Mouse (Mus musculus): Measurements from ENCODE around the gene Gfod1. TPM values are rescaled to one million over a fixed set of nuclear protein-coding genes. Genes with fewer than 3 reads are reported as not detected.

Gfod1 gene
- total RNA-seq, 1 experiment from 2014 or later: 20.8 TPM

DNA sequence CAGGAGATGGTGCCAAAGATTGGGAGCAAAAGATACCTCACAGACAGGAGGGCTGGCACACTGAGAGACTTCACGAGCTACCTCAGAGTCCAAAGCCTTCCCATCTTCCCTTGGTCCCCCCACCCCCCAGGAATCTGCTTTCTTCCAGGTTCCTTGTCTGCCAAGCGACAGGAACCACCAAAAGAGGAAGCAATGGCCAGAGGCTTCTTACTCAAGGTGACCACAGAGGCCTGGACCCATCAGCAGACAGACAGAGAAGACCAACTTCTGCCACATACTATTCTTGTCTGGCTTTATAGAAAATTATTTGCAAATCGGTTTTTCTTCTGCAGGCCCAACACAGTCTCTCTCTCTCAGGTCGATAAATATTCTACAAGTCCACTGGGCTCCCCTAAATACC is 86.3 kb downstream of the Gfod1 start:
- peak; percentile 60; the same call in 1 of the 2 replicates for ATAC-seq (replicated peaks; ENCODE audit: insufficient number of reproducible peaks, low FRiP score, low TSS enrichment, poor library complexity, severe bottlenecking)

DNA sequence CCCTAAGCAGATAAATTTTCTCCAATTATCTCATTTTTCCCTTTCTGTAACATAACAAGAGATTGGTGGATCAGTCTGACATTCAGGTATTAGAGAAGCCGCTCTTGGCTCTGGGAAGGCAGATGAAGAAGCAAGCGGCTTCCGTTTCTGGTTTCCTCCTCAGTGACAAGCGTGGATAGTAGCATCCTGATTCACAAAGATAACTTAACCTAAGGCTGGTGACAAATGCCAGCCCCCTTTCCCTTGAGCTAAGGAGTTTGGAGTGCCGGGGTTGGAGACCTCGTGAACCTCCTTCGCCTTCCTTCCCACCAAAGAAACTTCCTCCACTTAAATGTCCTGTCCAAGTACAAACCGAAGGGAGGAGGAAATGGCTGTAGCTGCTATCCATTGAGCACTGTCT is 86.9 kb downstream of the Gfod1 start:
- ATAC-seq (replicated peaks; ENCODE audit: insufficient number of reproducible peaks, low FRiP score, low TSS enrichment, poor library complexity, severe bottlenecking): no peak

DNA sequence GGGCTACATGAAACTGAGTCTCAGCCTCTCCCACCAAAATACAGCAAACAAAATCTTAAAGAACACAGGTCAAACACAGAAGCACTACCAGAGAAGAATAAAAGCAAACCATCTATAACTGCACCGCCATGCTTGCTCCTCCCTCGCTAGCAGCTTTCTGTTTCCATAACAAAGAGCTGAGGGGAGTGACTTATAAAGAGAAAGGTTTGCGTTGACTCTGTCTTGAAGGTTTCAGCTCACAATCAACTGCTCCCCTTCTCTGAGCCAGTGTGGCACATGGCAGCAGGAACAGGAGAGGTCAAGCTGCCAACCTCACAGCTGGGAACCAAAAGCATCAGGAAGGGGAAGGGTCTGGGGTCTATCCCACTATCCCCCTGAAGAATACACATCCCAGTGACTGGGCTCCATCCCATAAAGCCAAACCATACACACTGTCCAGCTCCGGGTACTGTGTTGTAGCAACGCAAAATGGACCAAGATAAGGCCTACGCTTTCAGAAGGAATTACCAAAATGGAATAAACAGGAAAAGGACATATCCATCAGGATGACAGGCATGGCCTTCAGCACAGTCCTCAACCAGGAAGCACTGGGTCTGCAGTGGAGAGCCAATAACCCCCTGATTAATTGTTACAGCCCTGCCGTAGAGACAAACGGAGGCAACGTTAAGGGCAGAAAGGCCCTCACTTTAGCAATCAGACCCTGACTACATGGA is 87.8 kb downstream of the Gfod1 start:
- ATAC-seq (replicated peaks; ENCODE audit: insufficient number of reproducible peaks, low FRiP score, low TSS enrichment, poor library complexity, severe bottlenecking): no peak

GRCm38 (mm10) chr13:43215144-43215993 is 88.6 kb downstream of the Gfod1 start:
- no peak for ATAC-seq (replicated peaks; ENCODE audit: insufficient number of reproducible peaks, low FRiP score, low TSS enrichment, poor library complexity, severe bottlenecking)

DNA sequence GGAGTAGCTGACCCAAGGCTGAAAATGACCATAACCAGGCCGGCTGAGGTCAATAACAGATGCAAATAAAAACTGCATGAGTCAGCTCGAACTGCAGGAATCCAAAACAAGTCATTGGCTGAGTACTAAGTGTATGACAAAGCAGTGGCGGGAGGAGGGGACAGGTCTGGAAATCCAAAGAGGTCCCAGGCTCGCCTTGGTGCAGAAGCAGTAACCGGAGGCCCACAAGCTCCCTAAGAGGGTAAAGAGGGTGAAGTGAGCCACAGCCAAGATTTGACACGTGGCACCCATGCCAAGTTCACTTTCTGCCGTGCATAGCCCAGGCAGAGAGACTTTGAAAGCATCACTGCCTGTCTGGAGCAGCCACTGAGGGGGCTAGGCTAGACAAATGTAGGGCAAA is 91.6 kb downstream of the Gfod1 start:
- ATAC-seq (replicated peaks; ENCODE audit: insufficient number of reproducible peaks, low FRiP score, low TSS enrichment, poor library complexity, severe bottlenecking): no peak

GRCm38 (mm10) chr13:43210956-43211355 is 93.0 kb downstream of the Gfod1 start:
- no peak for ATAC-seq (replicated peaks; ENCODE audit: insufficient number of reproducible peaks, low FRiP score, low TSS enrichment, poor library complexity, severe bottlenecking)

- ATAC-seq (replicated peaks; ENCODE audit: insufficient number of reproducible peaks, low FRiP score, low TSS enrichment, poor library complexity, severe bottlenecking): peak; percentile 70
These were observed 94.4 kb downstream of the Gfod1 start for GRCm38 (mm10) chr13:43209560-43209959.

- ATAC-seq (replicated peaks; ENCODE audit: insufficient number of reproducible peaks, low FRiP score, low TSS enrichment, poor library complexity, severe bottlenecking): peak; percentile 59
These were observed 95.0 kb downstream of the Gfod1 start for GRCm38 (mm10) chr13:43208914-43209439.

GRCm38 (mm10) chr13:43206118-43206683 is 97.8 kb downstream of the Gfod1 start:
- ATAC-seq (replicated peaks; ENCODE audit: insufficient number of reproducible peaks, low FRiP score, low TSS enrichment, poor library complexity, severe bottlenecking): no peak

GRCm38 (mm10) chr13:43203641-43204040 is 100.3 kb downstream of the Gfod1 start:
- ATAC-seq (replicated peaks; ENCODE audit: insufficient number of reproducible peaks, low FRiP score, low TSS enrichment, poor library complexity, severe bottlenecking): no peak

DNA sequence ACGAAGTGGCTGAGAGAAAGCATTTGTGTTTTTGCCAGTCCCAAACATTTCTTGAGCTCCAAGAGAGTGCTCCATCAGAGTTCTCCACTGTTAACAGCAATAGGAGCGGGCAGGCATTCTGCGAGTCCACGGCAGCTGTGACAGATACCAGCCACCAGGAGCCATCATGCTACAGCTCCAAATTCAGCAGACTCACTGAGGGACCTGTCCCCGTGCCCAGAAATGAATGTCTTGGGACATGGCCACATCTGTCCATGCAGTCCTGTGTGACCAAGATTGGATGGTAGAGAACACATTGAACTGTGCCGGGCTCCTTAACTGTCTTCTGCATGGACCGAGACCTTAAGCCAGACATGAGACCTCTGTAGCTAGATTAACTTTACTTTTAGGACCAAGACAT is 100.7 kb downstream of the Gfod1 start:
- no peak for ATAC-seq (replicated peaks; ENCODE audit: insufficient number of reproducible peaks, low FRiP score, low TSS enrichment, poor library complexity, severe bottlenecking)

DNA sequence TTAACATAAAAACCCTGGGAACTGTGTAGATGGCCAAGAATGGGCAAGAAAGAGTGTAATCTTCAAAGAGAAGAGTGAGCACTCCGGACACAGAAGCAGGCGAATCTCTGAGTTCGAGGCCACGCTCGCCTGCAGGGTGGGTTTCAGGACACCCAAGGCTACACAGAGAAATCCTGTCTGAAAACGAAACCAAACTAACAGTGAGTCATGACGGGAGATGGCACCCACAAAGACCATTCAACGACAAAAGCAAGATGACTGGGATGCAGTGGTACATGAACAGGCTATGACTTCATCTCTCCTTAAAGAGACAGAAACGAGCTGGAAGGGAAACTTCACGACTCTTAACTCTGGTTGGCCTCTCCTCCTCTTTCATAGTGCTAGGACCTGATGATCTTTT is 101.6 kb downstream of the Gfod1 start:
- no peak for ATAC-seq (replicated peaks; ENCODE audit: insufficient number of reproducible peaks, low FRiP score, low TSS enrichment, poor library complexity, severe bottlenecking)

DNA sequence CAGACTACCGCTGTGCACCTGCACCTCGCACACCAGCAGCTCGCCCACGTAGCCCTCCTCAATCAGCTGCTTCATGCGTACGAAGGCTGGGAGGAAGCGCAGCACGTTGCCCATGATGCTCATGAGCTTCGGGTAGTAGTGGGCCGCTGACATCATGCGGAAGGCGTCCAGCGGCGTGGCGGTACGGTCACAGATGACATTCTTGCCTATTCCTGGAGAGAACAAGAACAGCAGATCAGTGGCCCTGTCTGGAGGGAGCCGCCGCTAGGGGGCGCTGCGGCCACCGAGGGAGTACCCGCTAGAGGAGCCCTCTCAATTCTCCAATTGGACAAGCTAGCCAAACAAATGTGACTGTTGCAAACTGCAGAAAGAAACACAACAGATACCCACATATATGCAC is 102.9 kb downstream of the Gfod1 start:
- ATAC-seq (replicated peaks; ENCODE audit: insufficient number of reproducible peaks, low FRiP score, low TSS enrichment, poor library complexity, severe bottlenecking): no peak

DNA sequence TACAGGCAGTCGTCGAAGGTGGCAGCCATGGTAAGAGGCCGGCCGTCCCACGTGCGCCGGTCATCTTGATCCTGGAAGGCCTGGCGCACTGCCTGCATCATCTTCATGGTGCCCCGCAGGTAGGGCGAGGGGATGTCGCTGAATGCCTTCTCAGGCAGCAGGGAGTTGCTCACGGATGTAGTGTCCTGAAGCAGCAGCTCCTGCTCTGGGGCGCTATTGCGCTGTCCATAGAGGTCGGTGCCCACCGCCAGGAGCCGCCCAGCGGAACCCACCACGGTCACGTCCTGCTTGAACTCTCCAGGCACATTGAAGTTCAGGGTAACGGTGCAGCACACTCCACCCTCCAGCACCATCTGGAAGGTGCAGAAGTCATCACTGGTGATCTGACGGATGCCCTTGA is 103.5 kb downstream of the Gfod1 start:
- ATAC-seq (replicated peaks; ENCODE audit: insufficient number of reproducible peaks, low FRiP score, low TSS enrichment, poor library complexity, severe bottlenecking): no peak

- ATAC-seq (replicated peaks; ENCODE audit: insufficient number of reproducible peaks, low FRiP score, low TSS enrichment, poor library complexity, severe bottlenecking): peak; percentile 34; the same call in 1 of the 2 replicates
These were observed 104.2 kb downstream of the Gfod1 start for GRCm38 (mm10) chr13:43199749-43200148.

DNA sequence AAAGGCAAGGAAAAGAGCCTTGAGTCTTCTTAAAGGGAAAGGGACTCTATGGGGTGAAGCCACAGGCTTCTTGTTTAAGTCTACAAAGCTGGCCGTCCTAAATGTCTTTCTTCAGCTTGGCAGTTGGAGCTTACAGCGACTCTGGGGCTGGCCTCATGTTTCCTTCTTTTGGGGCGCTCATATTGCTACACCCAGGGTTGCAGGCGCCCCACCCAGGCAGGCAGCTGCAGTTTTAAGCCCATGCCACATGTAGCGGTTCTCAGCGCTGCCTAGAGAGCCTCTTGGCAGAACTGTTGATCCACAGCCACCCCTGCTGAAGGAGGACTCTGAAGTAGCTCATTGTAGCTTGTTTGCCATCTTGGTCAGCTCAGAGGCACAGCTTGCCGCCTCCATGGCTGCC is 104.7 kb downstream of the Gfod1 start:
- no peak for ATAC-seq (replicated peaks; ENCODE audit: insufficient number of reproducible peaks, low FRiP score, low TSS enrichment, poor library complexity, severe bottlenecking)

- ATAC-seq (replicated peaks; ENCODE audit: insufficient number of reproducible peaks, low FRiP score, low TSS enrichment, poor library complexity, severe bottlenecking): no peak
These were observed 106.8 kb downstream of the Gfod1 start for GRCm38 (mm10) chr13:43197187-43197586.

- ATAC-seq (replicated peaks; ENCODE audit: insufficient number of reproducible peaks, low FRiP score, low TSS enrichment, poor library complexity, severe bottlenecking): no peak
These were observed 108.0 kb downstream of the Gfod1 start for GRCm38 (mm10) chr13:43196000-43196399.

GRCm38 (mm10) chr13:43193932-43194331 is 110.0 kb downstream of the Gfod1 start:
- no peak for ATAC-seq (replicated peaks; ENCODE audit: insufficient number of reproducible peaks, low FRiP score, low TSS enrichment, poor library complexity, severe bottlenecking)
